Comparison of ENCODE assay signal across 12 mouse cellular contexts in genomic region chr9:94432144-94432747, GRCm38 (mm10).
"Had no signal": no experiment of that assay in that cellular context is flagged by ENCODE, and none has a peak within 500 bp of the region (broad histone marks: within the 10 kb centered on the region; RNA-seq: fewer than 3 reads in every experiment).

No protein-coding gene starts in this region.

- H3K27me3 ChIP-seq: liver, embryonic 15.5 days; midbrain, embryonic 12.5 days had no signal

- H3K4me2 ChIP-seq: liver, embryonic 11.5 days; liver, embryonic 15.5 days; midbrain, embryonic 12.5 days had no signal

- H3K36me3 ChIP-seq: limb, embryonic 10.5 days; liver, embryonic 15.5 days; midbrain, embryonic 12.5 days had no signal

- ATAC-seq: intestine, postnatal 0 days; lung, postnatal 0 days; midbrain, embryonic 16.5 days had no signal

- H3K9me3 ChIP-seq: limb, embryonic 10.5 days; liver, embryonic 15.5 days; midbrain, embryonic 12.5 days had no signal

- H3K4me1 ChIP-seq: limb, embryonic 10.5 days; midbrain, embryonic 12.5 days had no signal

- H3K27ac ChIP-seq: limb, embryonic 10.5 days; liver, embryonic 15.5 days; midbrain, embryonic 12.5 days had no signal

- H3K9ac ChIP-seq: liver, embryonic 15.5 days; midbrain, embryonic 12.5 days had no signal

- H3K4me3 ChIP-seq: limb, embryonic 10.5 days; liver, embryonic 15.5 days; midbrain, embryonic 12.5 days had no signal

- DNase-seq: kidney, adult 8-10 months; kidney, postnatal 36 days; lung, adult 2 months; lung, postnatal 36 days; thymus, postnatal 36 days had no signal
